Mouse (Mus musculus) testis, adult 2 months (tissue): ENCODE measurements around the gene Cep131.

Source experiments
- CTCF ChIP-seq: fragments of 200-500 bp; IDR thresholded peaks from 2 replicates; pipeline ENCODE4 v1.5.1; 2012; ENCODE audit warnings: low read depth, mild to moderate bottlenecking, inconsistent platforms, low read length, moderate library complexity; ENCODE audit not compliant: control insufficient read depth, insufficient read depth, insufficient replicate concordance
- POLR2A ChIP-seq: fragments of 200-500 bp; IDR thresholded peaks from 2 replicates; pipeline ENCODE4 v1.6.1; 2012; ENCODE audit warnings: low read depth, mild to moderate bottlenecking, inconsistent platforms, low read length, moderate library complexity; ENCODE audit not compliant: control insufficient read depth

DNA sequence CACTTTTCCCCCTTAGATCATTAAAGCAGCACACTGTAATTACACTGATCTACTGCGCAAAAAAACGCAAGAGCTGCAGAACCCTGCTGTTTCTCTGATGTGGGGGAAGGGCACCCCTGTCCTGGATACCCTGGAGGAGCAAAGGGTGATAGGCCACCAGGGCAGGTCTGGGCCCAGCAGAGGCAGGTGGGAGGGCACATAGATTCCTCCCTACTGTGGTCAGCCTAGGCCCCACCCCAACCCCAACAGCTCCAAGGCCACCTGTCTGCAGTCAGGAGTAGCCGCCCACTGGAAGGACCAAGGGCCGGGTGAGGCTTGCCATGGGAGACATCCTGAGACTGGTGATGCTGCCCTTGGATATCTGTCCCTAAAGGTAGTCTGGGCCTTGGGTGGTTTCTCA is 41.3 kb downstream of the Cep131 start:
- no peak for TF ChIP-seq CTCF
- no peak for TF ChIP-seq POLR2A
